Mouse (Mus musculus): Measurements from ENCODE around the gene Imp3. TPM values are rescaled to one million over a fixed set of nuclear protein-coding genes. Genes with fewer than 3 reads are reported as not detected.

Imp3 gene
- polyA plus RNA-seq, 1 experiment from 2014 or later = 87.7 TPM

DNA sequence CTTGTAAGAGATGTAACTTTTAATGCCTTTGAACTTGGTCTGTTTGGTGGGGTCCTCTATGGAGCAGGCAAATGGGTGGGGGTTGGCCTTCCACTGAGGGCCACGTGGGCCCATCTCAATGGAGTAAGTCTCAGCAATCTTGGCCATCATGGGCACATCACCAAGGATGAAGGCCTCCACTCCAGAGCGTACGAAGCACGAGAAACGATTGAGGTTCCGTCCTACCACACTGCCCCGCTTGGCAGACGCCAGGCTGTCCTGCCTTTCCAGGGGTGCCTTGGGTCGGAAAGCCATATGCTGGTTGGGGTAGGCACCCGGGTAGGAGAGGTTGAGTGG lies 11.3 kb upstream of the Imp3 start:
- no peaks in the 10 kb centered on the region; the same call in 1 of the 2 replicates for H3K9me3 ChIP-seq (ENCODE audit: low read length)
- TF ChIP-seq EP300 (IDR thresholded peaks at IDR 0.05) = no peak
- no peak for TF ChIP-seq CTCF (IDR thresholded peaks at IDR 0.05)
- H3K27ac ChIP-seq (ENCODE audit: low read length) = no peak overlapping the region
- peaks cover 46% of the 10 kb centered on the region for H3K4me1 ChIP-seq (ENCODE audit: insufficient read depth, low read depth, low read length)
- DNase-seq (ENCODE audit: low spot score) (no peak), ATAC-seq (no peak)
- 95% methylated on average over 10 of the region's 10 CpGs for WGBS
- no peak overlapping the region; the same call in 1 of the 2 replicates for H3K4me3 ChIP-seq (ENCODE audit: low read depth, low read length)
- H3K4me2 ChIP-seq (replicated peaks; ENCODE audit: low read depth, low read length) = peak overlapping the region; percentile 67
- H3K27me3 ChIP-seq (replicated peaks; ENCODE audit: insufficient read depth, low read length) = no peaks in the 10 kb centered on the region
- H3K36me3 ChIP-seq (ENCODE audit: insufficient read depth, low read length) = 0 out of 2 replicates have a peak, but pooled peaks cover 3% of the 10 kb centered on the region
- 0 out of 2 replicates have a peak overlapping the region, but pooled peaks have one; percentile 1 for H3K9ac ChIP-seq (replicated peaks; ENCODE audit: low read depth)

DNA sequence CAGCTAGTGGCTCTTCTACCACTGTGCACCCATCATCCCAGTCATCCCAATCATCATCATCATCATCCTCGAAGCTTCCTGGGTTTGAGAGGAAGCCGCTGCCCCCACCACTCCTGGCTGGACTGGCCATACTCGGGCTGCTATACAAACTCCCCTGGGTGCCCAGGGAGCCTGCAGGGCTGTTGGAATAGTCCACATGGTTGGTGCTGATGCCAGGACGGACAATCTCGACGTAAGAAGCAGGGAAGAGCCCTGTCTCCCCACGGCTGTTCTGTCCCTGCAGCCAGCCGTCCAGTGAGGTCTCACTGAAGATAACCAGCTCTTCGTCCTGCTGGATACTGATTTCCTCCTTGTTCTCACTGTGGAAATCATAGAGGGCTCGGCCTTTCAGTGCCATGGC lies 10.9 kb upstream of the Imp3 start:
- 0 out of 2 replicates have a peak, but pooled peaks cover 3% of the 10 kb centered on the region for H3K36me3 ChIP-seq (ENCODE audit: insufficient read depth, low read length)
- peak overlapping the region; percentile 81; the same call in 1 of the 2 replicates for H3K9ac ChIP-seq (replicated peaks; ENCODE audit: low read depth)
- H3K27ac ChIP-seq (ENCODE audit: low read length) = peak overlapping the region; percentile 94
- ATAC-seq = no peak
- no peak for DNase-seq (ENCODE audit: low spot score)
- H3K9me3 ChIP-seq (ENCODE audit: low read length) = no peaks in the 10 kb centered on the region; the same call in 1 of the 2 replicates
- 65% methylated on average over 10 of the region's 10 CpGs for WGBS
- H3K27me3 ChIP-seq (replicated peaks; ENCODE audit: insufficient read depth, low read length) = no peaks in the 10 kb centered on the region
- H3K4me1 ChIP-seq (ENCODE audit: insufficient read depth, low read depth, low read length) = peaks cover 46% of the 10 kb centered on the region
- H3K4me3 ChIP-seq (ENCODE audit: low read depth, low read length) = peak overlapping the region; percentile 72
- H3K4me2 ChIP-seq (replicated peaks; ENCODE audit: low read depth, low read length) = peak overlapping the region; percentile 67
- TF ChIP-seq CTCF (IDR thresholded peaks at IDR 0.05) = 0 out of 2 replicates have a peak, but pooled peaks have one; percentile 1
- no peak for TF ChIP-seq EP300 (IDR thresholded peaks at IDR 0.05)

DNA sequence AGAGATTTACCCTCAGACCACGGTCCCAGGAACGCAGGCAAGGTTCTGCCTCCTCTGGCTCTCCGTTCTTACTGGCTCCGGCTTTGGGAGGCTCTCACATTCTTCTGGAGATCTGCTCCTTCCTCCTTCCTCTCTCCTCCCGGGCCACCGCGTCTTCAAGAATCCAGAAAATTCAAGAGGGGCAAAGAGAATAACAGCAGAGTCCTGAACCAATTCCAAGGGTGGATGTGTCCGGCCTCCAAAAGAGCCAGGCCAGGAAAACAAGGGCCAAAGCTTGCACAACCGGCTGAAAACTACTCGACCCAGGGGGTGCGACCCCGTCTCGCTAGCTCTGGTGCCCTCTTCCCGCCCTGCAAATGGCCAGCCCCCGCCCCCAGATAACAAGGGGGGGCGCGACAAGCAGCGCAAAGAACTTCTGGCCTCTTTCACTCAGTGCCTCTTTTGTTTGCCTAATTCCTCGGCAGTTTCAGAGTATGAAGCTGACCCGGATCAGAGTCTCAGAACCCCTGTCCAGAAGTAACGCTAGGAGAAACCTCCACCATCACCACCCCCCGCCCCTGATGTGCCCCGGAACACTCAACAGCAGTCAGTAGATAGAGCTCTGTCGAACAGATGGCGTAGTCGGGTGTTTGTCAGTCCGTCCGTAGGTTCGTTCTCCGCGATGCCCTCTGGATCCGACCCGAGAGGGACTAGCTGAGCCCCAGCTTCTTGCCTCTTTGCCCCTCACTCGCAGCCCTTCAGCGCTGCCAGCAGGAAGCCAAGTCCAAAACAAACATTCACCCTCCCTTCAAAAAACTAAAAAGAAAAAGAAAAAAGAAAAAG lies 9.9 kb upstream of the Imp3 start:
- WGBS = under 1% methylated on average over 35 of the region's 35 CpGs
- H3K27me3 ChIP-seq (replicated peaks; ENCODE audit: insufficient read depth, low read length) = no peaks in the 10 kb centered on the region
- peak overlapping the region; percentile 94 for H3K27ac ChIP-seq (ENCODE audit: low read length)
- H3K4me1 ChIP-seq (ENCODE audit: insufficient read depth, low read depth, low read length) = peaks cover 46% of the 10 kb centered on the region
- H3K4me2 ChIP-seq (replicated peaks; ENCODE audit: low read depth, low read length) = peak overlapping the region; percentile 67
- DNase-seq (ENCODE audit: low spot score) (peak; percentile 87), ATAC-seq (peak; percentile 37)
- no peaks in the 10 kb centered on the region for H3K9me3 ChIP-seq (ENCODE audit: low read length)
- TF ChIP-seq CTCF (IDR thresholded peaks at IDR 0.05) = no peak
- TF ChIP-seq EP300 (IDR thresholded peaks at IDR 0.05) = no peak; the same call in 1 of the 2 replicates
- H3K4me3 ChIP-seq (ENCODE audit: low read depth, low read length) = peak overlapping the region; percentile 72
- H3K36me3 ChIP-seq (ENCODE audit: insufficient read depth, low read length) = no peaks in the 10 kb centered on the region
- H3K9ac ChIP-seq (replicated peaks; ENCODE audit: low read depth) = peak overlapping the region; percentile 81

DNA sequence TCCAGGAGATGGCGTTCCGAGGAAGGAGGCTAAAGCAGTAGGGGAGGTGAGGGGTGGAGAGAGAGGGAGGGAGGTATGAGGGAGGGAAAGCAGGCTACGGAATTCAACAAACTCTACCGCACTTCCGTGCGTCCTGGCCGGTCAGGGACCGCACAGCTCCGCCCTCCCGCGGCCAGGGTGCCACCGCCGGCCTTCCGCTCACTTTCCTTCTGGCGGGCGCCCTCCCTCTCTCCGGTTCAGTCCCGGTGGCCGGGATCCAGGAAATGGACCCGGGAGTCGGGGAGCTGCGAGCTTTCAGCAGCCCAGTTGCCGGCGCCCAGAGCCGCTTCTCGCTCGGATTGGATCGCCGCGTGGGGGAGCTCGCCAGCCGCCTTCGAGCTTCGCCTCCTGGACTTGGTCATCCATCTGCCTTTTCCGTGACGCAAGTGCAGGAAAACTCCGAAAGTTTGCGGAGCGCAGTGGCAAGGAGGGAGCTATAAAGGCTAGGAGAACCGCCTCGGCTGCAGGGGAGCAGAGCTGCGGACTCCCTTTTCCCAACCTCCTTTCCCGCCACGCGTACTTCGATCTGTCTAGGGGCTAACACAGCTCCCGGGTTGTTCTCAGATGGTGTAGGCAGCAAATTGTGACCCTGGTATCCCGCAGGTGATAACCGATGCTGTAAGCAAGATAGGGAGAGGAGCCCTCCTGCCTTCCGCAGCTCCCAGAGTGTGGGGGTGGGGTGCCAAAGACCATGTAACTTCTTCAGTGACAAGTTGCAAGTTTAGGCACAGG lies 9.0 kb upstream of the Imp3 start, which contains the start of gene Snx33:
TSS of gene Snx33 (minus strand) at position 331 of the 771 bp plus-strand sequence.
- Histone ChIP-seq H3K36me3 (ENCODE audit: insufficient read depth, low read length) (no peaks in the 10 kb centered on the region), H3K9ac (replicated peaks; ENCODE audit: low read depth) (peak within 1 kb of the TSS; percentile 81), H3K4me3 (ENCODE audit: low read depth, low read length) (peak within 1 kb of the TSS; percentile 72), H3K9me3 (ENCODE audit: low read length) (no peaks in the 10 kb centered on the region), H3K27me3 (replicated peaks; ENCODE audit: insufficient read depth, low read length) (no peaks in the 10 kb centered on the region), H3K4me2 (replicated peaks; ENCODE audit: low read depth, low read length) (peak within 1 kb of the TSS; percentile 67), H3K27ac (ENCODE audit: low read length) (peak within 1 kb of the TSS; percentile 94), H3K4me1 (ENCODE audit: insufficient read depth, low read depth, low read length) (peaks cover 40% of the 10 kb centered on the region)
- under 1% methylated on average over 35 of the region's 50 CpGs for WGBS
- ATAC-seq = peak; percentile 79
- TF ChIP-seq EP300 (IDR thresholded peaks at IDR 0.05) (no peak), CTCF (IDR thresholded peaks at IDR 0.05) (peak; percentile 73)
- DNase-seq (ENCODE audit: low spot score) = peak; percentile 96

DNA sequence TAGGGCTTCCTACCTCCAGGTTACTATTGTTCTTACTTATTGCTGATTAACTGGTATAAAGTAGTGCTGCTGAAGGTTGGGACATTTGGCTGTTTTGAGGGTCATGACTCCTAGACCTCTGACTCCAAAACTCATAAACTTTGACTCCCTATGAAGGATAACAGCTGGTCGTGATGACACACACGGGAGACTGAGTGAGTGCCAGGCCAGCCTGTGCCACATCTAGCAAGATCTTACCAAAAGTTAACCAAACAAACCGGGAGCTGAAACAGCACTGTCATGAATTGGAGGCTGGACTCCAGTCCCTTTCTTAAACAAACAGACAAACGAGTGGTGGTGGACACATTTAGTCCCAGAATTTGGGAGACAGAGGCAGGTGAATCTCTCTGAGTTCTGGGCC lies 7.8 kb upstream of the Imp3 start:
- TF ChIP-seq CTCF (IDR thresholded peaks at IDR 0.05) (no peak), EP300 (IDR thresholded peaks at IDR 0.05) (no peak)
- Histone ChIP-seq H3K9ac (replicated peaks; ENCODE audit: low read depth) (no peak overlapping the region), H3K9me3 (ENCODE audit: low read length) (no peaks in the 10 kb centered on the region), H3K36me3 (ENCODE audit: insufficient read depth, low read length) (no peaks in the 10 kb centered on the region), H3K4me2 (replicated peaks; ENCODE audit: low read depth, low read length) (no peak overlapping the region), H3K27me3 (replicated peaks; ENCODE audit: insufficient read depth, low read length) (no peaks in the 10 kb centered on the region), H3K4me3 (ENCODE audit: low read depth, low read length) (no peak overlapping the region), H3K27ac (ENCODE audit: low read length) (no peak overlapping the region), H3K4me1 (ENCODE audit: insufficient read depth, low read depth, low read length) (peaks cover 29% of the 10 kb centered on the region)
- 23% methylated on average over 4 of the region's 4 CpGs for WGBS
- DNase-seq (ENCODE audit: low spot score) = no peak
- no peak for ATAC-seq

DNA sequence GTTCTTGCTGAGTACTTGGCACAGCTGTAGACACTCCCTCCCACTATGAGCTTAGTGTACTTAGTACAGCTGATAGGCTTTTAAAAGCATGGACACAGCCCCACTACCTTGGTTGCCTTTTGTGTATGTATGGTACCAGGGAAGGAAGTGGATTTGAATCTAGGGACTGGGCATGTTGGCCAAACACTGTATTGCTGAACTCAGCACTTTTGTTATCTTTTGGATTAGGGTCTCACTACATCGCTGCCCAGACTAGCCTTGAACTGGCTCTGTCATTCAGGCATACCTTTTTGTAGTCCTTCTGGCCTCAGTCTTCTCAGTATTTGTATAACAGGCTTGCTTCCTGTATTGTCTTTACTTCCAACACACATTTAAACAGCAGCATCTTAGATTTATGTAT lies 6.7 kb upstream of the Imp3 start:
- Histone ChIP-seq H3K4me1 (ENCODE audit: insufficient read depth, low read depth, low read length) (peaks cover 20% of the 10 kb centered on the region), H3K27me3 (replicated peaks; ENCODE audit: insufficient read depth, low read length) (no peaks in the 10 kb centered on the region), H3K4me2 (replicated peaks; ENCODE audit: low read depth, low read length) (no peak overlapping the region), H3K9me3 (ENCODE audit: low read length) (no peaks in the 10 kb centered on the region), H3K4me3 (ENCODE audit: low read depth, low read length) (no peak overlapping the region), H3K27ac (ENCODE audit: low read length) (no peak overlapping the region), H3K9ac (replicated peaks; ENCODE audit: low read depth) (no peak overlapping the region), H3K36me3 (ENCODE audit: insufficient read depth, low read length) (no peaks in the 10 kb centered on the region)
- ATAC-seq (no peak), DNase-seq (ENCODE audit: low spot score) (no peak)
- no peak for TF ChIP-seq EP300 (IDR thresholded peaks at IDR 0.05)
- no peak for TF ChIP-seq CTCF (IDR thresholded peaks at IDR 0.05)
- 75% methylated on average over 1 of the region's 1 CpGs for WGBS

Measured in lung, postnatal 0 days (tissue).